Mouse (Mus musculus): ENCODE measurements around the gene Sept5.

Sept5 gene

DNA sequence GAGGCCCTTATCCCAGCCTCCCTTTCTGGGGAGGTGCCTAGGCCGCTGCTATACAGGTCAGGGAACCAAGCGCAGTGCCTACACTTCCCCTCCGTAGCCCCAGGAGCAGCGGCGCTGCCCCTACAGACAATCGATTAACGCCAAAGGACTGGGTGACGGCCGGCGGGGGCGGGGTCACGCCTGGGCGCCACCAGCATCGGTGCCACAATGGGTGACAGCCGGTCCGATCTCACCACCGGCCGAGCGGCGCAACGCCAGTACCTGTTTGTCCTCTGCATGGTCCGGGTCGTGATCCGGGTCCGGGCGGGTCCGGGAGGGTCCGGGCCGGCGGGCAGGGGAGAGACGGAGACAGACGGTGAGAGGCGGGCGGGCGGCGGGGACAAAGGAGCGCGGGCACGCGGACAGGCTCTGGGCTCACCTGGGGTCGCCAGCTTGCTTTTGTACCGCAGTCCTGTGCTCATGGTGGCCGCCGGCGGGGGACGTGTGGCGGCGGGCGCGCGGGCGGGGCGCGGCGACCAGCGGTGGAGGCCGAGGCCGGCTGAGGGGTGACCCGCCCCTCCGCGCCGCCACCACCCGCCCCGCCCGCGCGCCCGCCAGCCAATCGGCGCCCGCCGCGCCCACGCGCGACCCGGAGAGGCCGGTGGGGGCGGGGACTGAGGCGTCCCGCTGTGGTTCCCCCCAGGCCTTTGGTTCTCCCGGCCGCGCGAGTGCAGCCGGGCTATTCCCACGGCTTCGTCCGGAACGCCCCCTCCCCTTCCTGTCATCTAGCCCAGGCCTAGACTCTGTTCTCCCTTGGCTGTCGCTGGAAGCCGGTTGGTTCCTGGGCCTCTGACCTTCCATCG is at the start of gene Sept5:
Gene Sept5, minus strand, starts transcription at position 565 of the 842 bp plus-strand sequence.
- peak; percentile 33 for DNase-seq (ENCODE audit: low spot score)

DNA sequence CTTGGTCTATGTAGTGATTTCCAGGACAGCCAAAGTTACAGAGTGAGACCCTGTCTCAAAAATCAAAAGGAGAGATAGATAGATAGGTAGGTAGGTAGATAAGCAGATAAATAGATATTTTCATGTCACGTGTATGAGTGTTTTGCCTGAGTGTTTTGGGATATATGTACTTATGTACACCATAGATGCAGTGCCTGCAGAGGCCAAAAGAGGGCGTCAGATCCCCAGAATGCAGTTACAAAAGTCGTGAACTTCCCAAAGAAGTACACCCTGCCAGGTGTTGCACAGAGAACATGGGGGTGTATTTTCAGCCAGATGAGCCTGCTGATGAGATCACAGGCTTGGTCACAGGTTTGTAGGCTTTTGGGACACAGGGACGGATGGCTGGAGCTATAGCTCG is 49.4 kb upstream of the Sept5 start:
- DNase-seq (ENCODE audit: low spot score) = no peak

DNA sequence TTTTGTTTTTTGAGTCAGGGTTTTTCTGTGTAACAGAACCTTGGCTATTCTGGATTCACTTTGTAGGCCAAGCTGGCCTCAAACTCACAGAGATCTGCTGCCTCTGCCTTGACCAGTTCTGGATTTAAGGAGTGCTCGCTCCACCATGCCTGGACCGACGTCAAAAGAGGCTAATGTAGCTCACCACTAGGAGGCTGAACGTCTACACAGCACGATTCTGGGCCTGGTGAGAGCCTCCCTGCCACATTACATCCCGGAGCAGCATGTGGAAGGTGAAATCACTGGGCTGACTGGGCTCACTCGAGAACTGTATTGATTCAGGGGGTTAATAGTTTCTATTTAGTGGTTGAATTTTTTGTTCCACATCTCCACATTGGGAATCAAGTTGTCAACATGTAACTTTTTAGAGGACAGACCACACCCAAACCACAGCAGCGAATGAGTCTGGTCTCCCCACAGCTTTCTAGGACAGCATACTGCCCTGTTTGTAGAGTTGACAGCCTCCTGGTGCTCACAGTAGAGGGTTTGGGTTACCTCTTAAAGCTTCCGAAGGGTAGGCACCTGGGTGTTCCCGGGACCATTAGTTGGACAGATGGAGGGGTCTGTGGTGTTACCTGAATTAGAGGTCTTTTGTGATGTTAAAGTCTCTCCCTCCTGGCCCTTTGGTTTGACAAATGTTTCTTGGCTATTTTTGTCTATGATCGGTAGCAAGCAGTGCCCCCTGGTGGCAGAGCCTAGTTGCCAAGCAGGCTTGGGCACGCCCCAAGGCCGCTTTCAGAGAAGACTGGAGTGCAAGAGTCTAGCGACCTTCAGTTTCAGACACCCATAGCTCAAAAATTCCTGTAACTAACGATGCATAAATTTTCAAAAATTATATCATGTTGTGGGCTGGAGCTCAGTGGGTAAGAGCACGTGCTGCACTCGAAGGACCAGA is 48.3 kb upstream of the Sept5 start:
- peak; percentile 35 for DNase-seq (ENCODE audit: low spot score)

DNA sequence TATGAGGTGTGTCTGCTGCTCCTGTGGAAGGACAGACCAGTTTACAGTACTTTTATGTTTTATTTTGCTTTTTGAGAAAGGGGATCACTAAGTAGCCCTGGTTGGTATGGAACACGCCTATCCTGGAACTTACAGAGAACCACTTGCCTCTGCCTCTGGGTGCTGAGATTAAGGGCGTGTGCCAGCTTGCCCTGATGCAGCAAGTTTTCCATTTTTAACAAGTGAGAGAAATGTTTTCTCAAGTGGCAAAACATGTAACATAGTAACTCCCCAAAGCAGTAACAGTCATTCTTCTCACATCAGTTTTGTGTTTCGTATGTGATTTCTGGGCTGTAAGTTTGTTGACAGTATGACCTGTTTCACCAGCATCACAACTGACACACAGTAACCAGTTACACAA is 43.3 kb upstream of the Sept5 start:
- no peak for DNase-seq (ENCODE audit: low spot score)

DNA sequence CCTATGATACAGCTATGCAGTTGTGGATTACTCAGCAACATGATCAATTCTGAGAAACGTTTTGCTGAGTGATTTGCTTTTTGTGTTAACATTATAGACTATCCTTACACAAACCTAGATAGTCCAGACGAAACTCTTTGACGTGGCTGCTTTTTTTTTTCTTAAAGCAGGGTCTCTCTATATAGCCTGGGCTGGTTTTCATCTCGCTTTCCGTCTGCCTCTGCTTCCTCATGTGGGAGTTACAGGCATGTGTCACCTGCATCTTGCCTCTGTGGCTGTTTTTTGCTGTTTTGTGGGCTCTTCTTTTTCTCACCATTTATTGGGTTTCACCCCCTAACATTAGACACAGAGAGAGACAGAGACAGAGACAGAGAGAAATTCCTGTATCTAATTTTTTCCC is 42.3 kb upstream of the Sept5 start:
- DNase-seq (ENCODE audit: low spot score) = no peak

DNA sequence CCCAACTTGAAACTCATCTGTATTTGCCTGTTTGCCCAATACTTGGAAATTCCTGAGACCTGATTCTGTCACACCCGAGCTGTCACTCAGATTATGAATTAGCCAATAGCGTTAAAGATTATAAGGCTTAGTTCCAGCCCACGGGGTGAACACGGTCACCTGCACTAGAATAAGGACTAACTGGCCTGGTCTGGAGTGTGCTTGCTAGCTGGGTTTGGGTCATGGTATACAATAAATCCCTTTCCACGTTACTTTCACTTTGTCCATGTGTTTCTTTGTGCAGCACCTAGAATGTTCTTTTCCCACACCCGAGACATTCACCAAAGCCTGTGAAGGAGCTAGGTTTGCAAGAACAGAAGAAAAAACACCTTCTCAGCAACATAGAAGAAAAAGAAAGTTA is 40.2 kb upstream of the Sept5 start:
- no peak for DNase-seq (ENCODE audit: low spot score)

DNA sequence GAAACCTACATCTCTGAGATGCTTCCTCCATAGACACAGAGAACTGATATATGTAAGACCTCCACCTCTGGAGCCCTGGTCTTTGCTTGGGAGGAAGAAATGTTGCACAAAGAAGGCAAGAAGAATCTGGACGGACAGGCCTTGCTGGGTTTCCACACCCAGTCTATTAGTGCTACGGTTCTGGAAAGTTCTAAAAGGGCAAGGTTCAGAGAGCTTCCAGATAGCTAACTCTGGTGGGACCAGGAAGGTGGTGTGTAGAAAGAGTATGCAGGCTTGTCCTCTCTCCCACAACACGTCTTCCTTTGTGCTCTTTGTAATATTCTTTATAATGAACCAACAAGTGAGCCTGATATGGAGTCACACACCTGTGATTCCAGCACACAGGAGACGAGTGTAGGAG is 28.8 kb upstream of the Sept5 start:
- no peak for DNase-seq (ENCODE audit: low spot score)

DNA sequence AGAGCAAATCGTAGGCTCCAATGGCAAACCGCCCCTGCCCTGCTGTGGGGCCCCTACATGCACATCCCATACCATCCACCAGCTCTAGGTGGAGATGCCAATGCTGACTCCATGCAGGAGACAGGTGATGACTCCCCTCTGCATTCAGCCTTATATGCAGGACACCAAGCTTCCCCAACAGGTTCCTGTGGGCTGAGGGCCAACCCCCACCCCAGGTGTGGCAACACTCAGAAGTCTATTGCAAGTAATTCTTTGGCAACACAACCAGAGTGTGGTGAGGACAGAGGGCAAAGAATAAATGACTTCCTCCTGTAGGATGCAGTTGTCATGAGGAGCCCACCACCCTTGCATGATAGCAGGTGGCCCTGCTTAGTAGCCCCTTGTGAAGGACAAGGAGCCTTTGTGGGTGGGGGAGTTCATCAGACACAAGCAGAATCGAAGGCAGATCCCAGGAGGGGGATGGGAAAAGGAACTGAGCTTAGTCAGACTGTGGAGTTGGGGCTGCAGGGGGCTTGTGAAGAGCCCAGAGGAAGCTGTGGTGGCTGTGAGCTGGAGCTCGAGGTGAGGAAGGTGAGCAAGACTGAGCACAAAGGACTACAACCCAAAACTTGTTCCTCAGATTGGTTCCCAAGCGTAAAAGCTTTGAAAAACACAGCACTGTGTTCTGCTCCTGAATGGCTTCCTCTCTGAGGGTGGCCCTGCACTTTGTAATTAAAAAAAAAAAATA is 25.8 kb upstream of the Sept5 start:
- no peak for DNase-seq (ENCODE audit: low spot score)

DNA sequence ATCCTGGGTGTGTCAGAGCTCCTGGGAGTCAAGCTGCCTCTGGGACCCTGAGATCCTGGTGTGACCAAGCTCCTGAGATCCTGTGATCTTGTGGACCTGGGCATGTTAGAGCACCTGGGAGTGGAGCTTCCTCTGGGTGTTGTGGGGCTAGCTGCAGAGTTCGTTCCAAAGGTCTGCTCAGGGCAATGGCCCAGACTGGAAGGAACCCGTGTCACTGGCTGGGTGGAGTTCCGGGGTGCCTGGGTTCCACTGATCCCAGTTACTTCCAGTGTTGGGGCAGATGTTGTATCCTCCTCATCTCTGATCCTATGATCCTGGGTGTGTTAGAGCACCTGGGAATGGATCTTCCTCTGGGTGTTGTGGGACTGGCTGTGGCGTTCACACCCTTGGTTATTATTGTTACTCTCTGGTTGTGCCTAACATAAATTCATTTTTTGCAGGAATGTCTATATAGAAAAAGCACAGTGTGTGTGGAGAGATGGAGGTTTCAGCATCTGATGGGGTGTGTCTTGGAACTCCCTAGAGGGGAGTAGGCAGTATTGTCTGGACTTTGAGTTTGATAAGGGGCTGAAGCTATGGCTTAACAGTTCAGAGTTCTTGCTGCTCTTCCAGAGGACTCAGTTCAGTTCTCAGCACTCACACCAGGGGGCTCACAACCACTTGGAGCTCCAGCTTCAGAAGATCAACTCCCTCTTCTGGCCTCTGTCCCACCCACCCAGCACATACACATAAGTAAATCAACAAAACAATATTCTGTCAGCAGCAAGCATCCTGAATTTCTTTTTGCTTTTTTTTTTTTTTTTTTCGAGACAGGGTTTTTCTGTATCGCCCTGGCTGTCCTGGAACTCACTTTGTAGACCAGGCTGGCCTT is 23.8 kb upstream of the Sept5 start:
- DNase-seq (ENCODE audit: low spot score) = no peak

DNA sequence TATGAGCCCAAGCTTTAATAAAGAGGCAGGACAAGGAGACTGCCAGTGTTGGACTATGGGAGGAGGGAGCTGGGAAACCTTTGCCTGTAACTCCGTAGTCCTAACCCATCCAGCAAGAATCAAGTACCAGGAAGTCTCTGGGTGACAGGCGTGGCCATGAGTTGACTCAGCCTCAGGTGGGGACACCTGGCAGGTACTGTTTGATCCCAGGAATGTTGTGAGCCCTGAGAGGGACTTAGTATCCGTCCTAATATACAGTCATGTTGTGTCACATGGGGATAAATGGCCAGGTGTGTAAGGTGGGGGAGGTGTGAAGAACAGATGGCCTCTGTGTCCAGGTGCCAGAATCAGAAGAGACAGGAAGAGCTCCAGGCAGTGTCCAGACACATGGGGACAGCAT is 19.4 kb upstream of the Sept5 start:
- DNase-seq (ENCODE audit: low spot score) = no peak

DNA sequence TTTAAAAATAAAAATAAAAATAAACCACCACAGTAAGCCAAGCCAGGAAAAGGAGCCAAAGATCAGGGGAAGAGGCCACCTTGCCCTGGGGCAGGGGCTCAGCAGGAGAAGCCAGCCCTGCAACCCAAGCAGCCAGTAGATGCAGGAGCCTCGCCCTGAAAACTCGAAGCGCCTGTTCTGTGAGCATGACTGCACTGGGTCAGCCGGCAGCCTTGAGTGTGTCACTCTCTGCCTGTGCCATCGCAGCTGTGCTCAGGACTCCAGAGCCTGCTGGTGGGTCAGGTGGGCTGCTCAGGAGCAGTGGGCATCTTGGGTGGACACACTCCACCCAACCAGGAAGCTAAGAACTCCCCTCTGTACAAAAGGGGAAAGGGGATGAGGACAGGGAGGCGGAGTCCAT is 15.6 kb upstream of the Sept5 start:
- DNase-seq (ENCODE audit: low spot score) = no peak

DNA sequence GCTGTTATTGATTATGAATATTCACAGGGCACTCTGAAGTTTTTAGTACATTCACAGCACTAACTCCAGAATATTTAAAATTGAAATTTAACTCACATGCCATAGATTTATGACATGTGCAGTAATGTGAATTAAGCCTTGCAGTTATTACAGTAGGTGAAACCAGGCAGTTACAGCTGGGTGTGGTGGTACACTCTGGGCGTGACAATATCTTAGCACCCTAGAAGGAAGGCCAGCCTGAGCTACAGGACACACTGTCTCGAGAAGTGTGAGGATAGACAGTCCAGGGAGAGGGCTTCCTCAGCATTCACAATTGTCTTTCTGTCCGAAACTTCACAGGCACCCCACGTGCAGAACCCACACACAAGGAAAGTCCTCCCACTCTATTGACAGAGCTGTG is 14.7 kb upstream of the Sept5 start:
- no peak for DNase-seq (ENCODE audit: low spot score)

DNA sequence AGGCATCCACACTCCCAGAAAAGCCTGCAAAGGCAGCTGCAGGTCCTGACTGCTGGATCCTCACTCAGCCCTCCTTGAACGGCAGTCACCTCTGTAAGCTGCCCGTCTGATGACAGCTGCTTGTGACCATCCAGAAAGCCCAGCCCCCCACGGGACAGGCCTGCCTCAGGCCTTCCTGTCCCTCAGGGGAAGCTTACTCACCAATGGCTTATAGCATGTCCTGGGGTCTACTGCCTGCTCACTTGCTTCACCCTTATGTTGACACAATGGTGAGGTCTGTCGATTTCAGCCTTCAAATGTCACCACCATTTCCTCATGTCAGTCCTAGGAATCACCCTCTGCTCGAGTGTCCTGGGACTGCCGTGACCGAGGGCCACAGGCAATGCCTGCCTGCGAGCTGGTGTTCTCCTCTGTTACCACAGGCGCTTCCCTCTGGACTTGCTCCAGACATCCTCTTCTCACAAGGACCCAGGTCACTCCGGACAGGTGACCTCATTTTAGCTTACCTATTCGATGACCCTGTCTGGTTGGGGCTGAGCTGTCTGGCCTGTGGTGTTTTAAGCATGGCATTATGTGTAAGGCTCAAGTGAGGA is 13.7 kb upstream of the Sept5 start:
- no peak for DNase-seq (ENCODE audit: low spot score)

DNA sequence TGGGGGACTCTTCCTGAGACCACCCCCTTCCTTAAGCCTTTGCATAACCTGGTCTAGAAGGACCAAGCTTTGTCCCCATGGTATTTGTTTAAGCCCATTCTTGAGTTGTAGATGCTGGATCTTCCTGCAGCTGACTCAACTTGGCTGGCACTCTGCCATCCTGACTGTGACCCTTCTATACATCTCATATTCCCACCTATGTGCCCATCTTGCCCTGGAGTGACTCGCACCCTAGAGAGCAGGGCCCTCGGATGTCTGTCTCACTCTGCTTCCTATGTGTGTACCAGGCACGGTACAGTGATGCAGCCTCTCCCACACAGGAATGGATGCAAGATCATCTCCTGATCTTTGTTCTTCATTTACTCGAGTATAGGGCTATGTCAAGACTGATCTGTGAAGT is 13.1 kb upstream of the Sept5 start:
- no peak for DNase-seq (ENCODE audit: low spot score)

DNA sequence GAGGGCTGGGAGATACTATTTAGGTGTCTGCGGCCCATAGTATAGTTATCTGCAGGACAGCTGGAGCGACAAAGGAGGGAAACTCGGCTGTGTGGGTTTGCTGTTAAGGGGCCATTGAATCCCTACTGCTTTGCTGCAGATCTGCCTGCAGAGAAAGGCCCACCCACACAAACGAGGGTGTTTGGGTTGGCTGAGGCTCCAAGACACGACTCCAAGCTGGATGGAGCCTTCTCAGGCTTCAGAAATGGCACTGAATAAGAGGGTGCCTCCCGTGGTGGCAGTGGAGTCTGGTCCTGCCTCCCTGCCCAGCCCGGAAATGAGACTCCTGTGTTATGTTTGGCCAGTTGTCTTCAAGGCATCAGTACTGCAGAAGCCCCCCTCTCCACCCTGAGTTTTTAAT is 12.5 kb upstream of the Sept5 start:
- no peak for DNase-seq (ENCODE audit: low spot score)

DNA sequence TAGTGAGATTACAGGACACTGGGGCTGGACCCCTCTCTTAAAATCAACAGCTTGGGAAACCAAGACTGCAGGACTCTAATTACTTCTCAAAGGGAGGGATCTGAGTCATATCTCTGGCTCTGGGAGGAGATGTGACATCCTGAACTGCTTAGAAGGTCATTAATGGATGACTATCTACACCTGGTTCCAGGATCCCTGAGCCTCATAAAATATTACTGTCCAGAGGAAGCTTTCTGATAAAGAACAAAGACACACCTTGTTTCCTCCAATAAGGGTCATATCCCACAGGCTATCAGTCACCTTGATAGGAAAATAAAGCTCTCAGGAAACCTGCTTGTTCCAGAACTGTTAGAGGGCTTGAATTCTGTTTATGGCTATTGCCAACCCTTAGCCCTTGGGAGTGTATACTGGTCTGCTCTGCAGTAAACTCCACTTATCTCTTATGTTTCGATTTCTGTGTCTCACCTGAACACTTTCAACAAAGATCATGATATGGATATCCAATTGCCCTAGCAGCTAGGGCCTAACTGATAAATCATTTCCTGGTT is 9.7 kb upstream of the Sept5 start:
- DNase-seq (ENCODE audit: low spot score) = no peak

DNA sequence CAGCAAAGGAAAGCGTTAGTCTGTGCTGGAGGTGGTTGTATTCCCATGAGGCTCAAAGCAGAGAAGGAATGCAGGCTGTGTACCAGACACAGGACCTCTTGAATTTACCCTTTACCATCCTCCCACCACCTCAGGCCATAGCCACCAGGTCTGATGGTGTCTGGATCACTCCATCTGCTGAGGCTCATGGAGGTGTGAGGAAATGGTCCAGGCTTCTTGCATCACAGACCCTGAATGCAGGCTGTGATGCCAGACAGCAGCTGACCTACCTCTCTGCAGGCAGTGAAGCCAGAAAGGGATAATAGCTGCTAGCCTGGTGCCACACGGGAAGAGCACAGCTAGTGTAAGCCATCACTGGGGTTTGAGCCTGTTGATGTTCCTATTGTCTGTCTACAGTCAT is 8.6 kb upstream of the Sept5 start:
- no peak for DNase-seq (ENCODE audit: low spot score)

DNA sequence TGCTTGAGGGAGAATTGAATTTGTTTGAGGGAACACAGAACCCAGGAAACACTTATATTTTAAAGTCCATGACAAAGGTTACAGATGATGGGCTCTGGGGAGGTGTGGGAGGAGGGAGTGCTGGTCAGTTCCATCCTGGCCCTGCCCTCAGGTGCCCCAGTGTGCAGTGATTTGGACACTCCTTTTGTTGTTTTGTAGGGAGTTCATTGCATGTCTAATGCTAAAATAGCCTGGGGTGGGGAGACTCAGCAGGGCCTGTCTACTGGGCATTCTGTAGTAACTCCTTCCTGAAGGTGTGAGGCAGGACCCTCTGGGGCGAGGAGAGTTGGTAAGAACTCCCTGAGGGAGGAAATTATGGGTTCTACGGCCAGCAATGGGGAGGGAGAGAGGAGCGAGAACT is 7.0 kb upstream of the Sept5 start:
- DNase-seq (ENCODE audit: low spot score) = no peak

DNA sequence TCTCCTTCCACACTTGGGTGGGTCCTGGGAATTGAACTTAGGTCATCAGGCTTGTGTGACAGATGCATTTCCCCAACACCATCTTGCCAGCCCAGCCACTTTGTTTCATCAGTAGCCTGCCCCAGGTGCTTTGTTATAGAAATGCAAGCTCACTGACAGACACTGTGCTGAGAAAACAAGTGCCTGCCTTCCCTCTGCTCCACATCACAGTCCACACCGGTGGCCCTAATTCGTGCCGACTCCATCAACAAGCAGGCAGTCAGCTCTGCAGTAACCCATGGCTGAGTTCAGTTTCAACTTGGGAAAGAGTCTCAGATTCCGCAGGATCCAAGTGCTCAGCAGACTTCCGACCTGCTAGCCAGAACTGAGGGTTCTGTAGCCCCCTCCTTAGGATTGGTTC is 6.6 kb upstream of the Sept5 start:
- DNase-seq (ENCODE audit: low spot score) = no peak

DNA sequence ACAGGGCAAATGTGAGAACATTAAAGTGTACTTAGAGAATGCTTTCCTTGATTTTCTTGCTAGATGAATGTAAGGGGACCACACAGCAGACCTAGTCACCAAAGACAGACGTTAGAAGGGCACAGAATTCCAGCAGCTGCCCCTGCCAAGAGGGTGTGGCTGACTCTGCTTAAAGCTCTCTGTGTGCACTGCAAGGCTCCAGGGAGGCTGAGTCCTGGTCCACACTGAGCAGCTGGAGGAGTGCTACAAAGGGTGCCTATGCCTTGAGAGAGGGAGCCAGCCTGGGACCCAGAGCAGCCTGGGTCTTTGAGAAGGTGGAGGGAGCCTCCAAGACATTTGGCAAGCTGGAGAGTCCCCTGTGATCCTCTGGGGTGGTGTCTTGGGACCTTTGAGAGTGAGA is 3.6 kb upstream of the Sept5 start:
- DNase-seq (ENCODE audit: low spot score) = no peak

DNA sequence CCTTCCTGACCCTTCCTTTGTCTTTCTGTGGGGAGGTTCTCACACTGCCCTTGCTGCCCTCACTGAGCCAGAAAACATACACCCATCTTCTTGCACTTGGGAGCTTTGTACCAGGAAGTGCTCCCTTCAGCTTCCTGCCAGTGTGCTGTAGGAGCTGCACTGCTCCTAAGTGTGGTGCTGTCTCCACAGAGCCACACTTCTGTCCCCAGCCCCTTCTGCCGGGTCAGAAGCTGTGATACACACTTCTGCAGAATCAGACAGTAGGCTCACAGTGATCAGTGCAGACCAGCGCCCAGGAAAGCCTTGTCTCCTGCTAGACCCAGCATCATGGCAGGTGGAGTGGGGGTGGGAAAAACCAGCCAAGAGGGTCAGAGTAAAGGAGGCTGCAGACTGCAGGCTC is 3.1 kb upstream of the Sept5 start:
- DNase-seq (ENCODE audit: low spot score) = no peak

Measured in ovary, postnatal 10 days (tissue).